Mouse (Mus musculus) olfactory bulb, adult 2 months (tissue): Measurements from ENCODE around the gene Tmigd3.

ENCODE experiments used
- CTCF ChIP-seq: fragments of 200-500 bp; IDR thresholded peaks from 2 replicates; pipeline ENCODE4 v1.5.1; 2012; ENCODE audit warnings: low read depth, mild to moderate bottlenecking, low read length, moderate library complexity; ENCODE audit not compliant: insufficient read depth
- POLR2A ChIP-seq: fragments of 200-500 bp; IDR thresholded peaks from 2 replicates; pipeline ENCODE4 v1.6.1; 2012; ENCODE audit warnings: mild to moderate bottlenecking, low read depth, low read length, moderate library complexity; ENCODE audit not compliant: insufficient read depth

DNA sequence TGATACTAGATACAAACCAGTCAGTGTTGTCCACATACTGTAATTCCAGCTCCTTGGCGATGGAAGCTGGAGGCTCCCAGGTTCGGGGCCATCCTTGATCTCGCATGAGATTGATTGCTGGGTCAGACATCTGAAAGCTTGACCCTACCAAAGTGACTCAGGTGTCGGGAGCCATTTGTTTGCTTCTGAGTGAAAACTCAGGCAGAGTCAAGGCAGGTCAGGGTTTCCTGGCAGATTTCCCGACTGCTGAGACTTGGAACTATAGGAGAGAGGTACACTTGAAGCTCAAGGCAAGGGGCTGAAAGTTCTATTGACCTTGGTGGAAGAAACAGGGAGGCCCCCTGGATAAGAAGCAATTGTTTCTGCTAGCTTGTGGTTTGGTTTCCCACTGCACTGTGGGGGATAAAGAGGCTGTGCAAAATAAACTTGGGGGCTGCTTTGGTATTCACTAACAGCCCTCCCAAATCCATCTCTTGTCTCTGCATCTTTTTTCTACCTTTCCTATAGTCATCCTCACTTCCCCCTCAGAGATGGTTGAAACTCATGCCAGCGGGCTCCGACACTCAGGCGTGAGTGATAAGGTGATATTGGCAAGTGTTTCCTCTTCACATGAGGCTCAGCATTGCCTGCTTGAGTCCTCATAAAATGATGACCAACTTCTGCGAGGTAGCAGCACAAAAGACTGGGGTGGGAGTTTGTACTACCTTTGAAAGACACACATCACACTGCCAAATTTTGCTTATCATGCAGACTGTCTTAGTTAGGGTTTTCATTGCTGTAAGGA, 41.6 kb downstream of the Tmigd3 start:
- TF ChIP-seq CTCF (no peak), POLR2A (no peak)
